Mouse (Mus musculus) brain, embryonic 14.5 days (tissue): Measurements from ENCODE around the gene Cep83.

Experiments used
- CTCF ChIP-seq: fragments of 200-500 bp; IDR thresholded peaks from 2 replicates; pipeline ENCODE4 v1.5.1; 2012; ENCODE audit warnings: inconsistent platforms, mild to moderate bottlenecking, moderate library complexity, borderline replicate concordance; ENCODE audit not compliant: insufficient read depth, insufficient read length; ENCODE audit errors: extremely low read depth
- POLR2A ChIP-seq: fragments of 200-500 bp; IDR thresholded peaks from 2 replicates; pipeline ENCODE4 v1.6.1; 2012; ENCODE audit warnings: mild to moderate bottlenecking, inconsistent platforms, borderline replicate concordance; ENCODE audit not compliant: poor library complexity, insufficient read depth, insufficient read length, severe bottlenecking; ENCODE audit errors: extremely low read depth

GRCm38 (mm10) chr10:94710320-94710695, 21.9 kb downstream of the Cep83 start:
- no peak for TF ChIP-seq POLR2A
- TF ChIP-seq CTCF, result no peak
